In the genomic region with DNA sequence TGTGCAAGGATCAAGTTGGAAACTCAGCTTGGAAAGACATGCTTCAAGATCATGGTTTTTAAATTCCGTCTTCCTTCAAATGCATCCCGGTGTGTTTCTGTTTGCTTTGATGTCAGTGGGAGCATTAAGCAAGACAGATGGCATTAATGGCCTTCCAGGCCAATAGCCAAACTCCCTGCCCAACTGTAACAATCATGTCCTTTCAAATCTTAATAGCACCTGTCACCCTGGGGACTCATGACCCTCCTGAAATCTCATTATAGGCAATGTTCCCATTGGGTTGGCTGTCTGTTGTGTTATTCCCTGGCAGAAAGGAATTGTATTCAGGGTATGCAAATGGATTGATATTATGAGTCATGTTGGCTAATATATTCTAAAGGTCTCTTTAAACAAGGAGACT, we compare ENCODE assay signal across 18 mouse cellular contexts. TPM values are rescaled to one million over a fixed set of nuclear protein-coding genes. Genes with fewer than 3 reads are reported as not detected.
DNase-seq lines count a peak whose midpoint lies in the region; ATAC-seq lines count a peak whose summit lies in the region.
"Had no signal": no experiment of that assay in that cellular context is flagged by ENCODE, and none has a peak within 500 bp of the region (broad histone marks: within the 10 kb centered on the region; RNA-seq: fewer than 3 reads in every experiment).

No protein-coding gene starts in this region.

- no peaks in the 10 kb centered on the region for H3K27me3 ChIP-seq in neural tube, embryonic 11.5 days (ENCODE audit: control insufficient read depth, insufficient read depth, low read length)
- H3K27me3 ChIP-seq in hindbrain, embryonic 16.5 days (replicated peaks; ENCODE audit: control insufficient read depth, insufficient read depth, low read length): no peaks in the 10 kb centered on the region
- no peaks in the 10 kb centered on the region for H3K27me3 ChIP-seq in midbrain, embryonic 11.5 days (ENCODE audit: control insufficient read depth, insufficient read depth, low read length)
- H3K27me3 ChIP-seq: heart, embryonic 15.5 days; midbrain, embryonic 12.5 days had no signal

- no peak for ATAC-seq in neural tube, embryonic 11.5 days (ENCODE audit: insufficient read depth, low FRiP score, low TSS enrichment)
- ATAC-seq in hindbrain, embryonic 16.5 days: 0 out of 2 replicates have a peak, but pooled peaks have one; percentile 23
- ATAC-seq in midbrain, embryonic 11.5 days (ENCODE audit: low FRiP score): no peak
- ATAC-seq: CD4-positive, CD25-positive, alpha-beta regulatory T cell, adult 4 months; inflammation-experienced regulatory T-cells, adult 6 months; liver, postnatal 0 days had no signal

- no peak overlapping the region for H3K27ac ChIP-seq in neural tube, embryonic 11.5 days (ENCODE audit: low read depth, low read length)
- H3K27ac ChIP-seq in hindbrain, embryonic 16.5 days (ENCODE audit: low read depth, low read length): no peak overlapping the region
- H3K27ac ChIP-seq in midbrain, embryonic 11.5 days (ENCODE audit: low read depth, low read length): no peak overlapping the region
- H3K27ac ChIP-seq: heart, embryonic 15.5 days; layer of hippocampus, adult 2 months; left cerebral cortex, adult 2 months; midbrain, embryonic 12.5 days had no signal

- no peaks in the 10 kb centered on the region for H3K36me3 ChIP-seq in neural tube, embryonic 11.5 days (ENCODE audit: control insufficient read depth, insufficient read depth, low read length)
- no peaks in the 10 kb centered on the region for H3K36me3 ChIP-seq in hindbrain, embryonic 16.5 days (ENCODE audit: control insufficient read depth, insufficient read depth, low read length)
- no peaks in the 10 kb centered on the region for H3K36me3 ChIP-seq in midbrain, embryonic 11.5 days (ENCODE audit: control insufficient read depth, insufficient read depth, low read length)
- H3K36me3 ChIP-seq: heart, embryonic 15.5 days; midbrain, embryonic 12.5 days had no signal

- H3K9me3 ChIP-seq in neural tube, embryonic 11.5 days (ENCODE audit: control insufficient read depth, low read length): no peaks in the 10 kb centered on the region
- H3K9me3 ChIP-seq in hindbrain, embryonic 16.5 days (ENCODE audit: control insufficient read depth, low read length): no peaks in the 10 kb centered on the region
- no peaks in the 10 kb centered on the region for H3K9me3 ChIP-seq in midbrain, embryonic 11.5 days (ENCODE audit: control insufficient read depth, low read length)
- H3K9me3 ChIP-seq: heart, embryonic 15.5 days; midbrain, embryonic 12.5 days had no signal

- WGBS in neural tube, embryonic 11.5 days: 41% methylated on average over 2 of the region's 2 CpGs
- WGBS in hindbrain, embryonic 16.5 days: 30% methylated on average over 2 of the region's 2 CpGs
- WGBS in midbrain, embryonic 11.5 days: 74% methylated on average over 2 of the region's 2 CpGs

- peak; percentile 13 for DNase-seq in neural tube, embryonic 11.5 days (ENCODE audit: low spot score)
- DNase-seq in neural tube, embryonic 10.5 days (ENCODE audit: extremely low spot score, low spot score): no peak
- DNase-seq in cerebellum, adult 8-10 months: peak; percentile 6
- no peak for DNase-seq in layer of hippocampus, postnatal 14 days (ENCODE audit: low spot score in 2 of 2)
- no peak for DNase-seq in midbrain, embryonic 11.5 days (ENCODE audit: low spot score, missing footprints)
- no peak for DNase-seq in right cerebral cortex, adult 2 months (ENCODE audit: low spot score in 2 of 2)
- DNase-seq: adrenal gland, postnatal 10 days; liver, postnatal 0 days; lung, postnatal 36 days had no signal

- H3K4me2 ChIP-seq in neural tube, embryonic 11.5 days (ENCODE audit: low read depth): no peak overlapping the region
- H3K4me2 ChIP-seq in hindbrain, embryonic 16.5 days (ENCODE audit: low read length): no peak overlapping the region
- H3K4me2 ChIP-seq in midbrain, embryonic 11.5 days: no peak overlapping the region
- H3K4me2 ChIP-seq: heart, embryonic 15.5 days; midbrain, embryonic 12.5 days had no signal

- H3K4me1 ChIP-seq in neural tube, embryonic 11.5 days (ENCODE audit: control insufficient read depth, insufficient read depth, low read length): no peaks in the 10 kb centered on the region
- no peaks in the 10 kb centered on the region; the same call in 1 of the 2 replicates for H3K4me1 ChIP-seq in hindbrain, embryonic 16.5 days (ENCODE audit: control insufficient read depth, insufficient read depth, low read depth, low read length)
- H3K4me1 ChIP-seq in midbrain, embryonic 11.5 days (ENCODE audit: control insufficient read depth, insufficient read depth, low read length): no peaks in the 10 kb centered on the region
- H3K4me1 ChIP-seq: heart, embryonic 15.5 days had no signal

- H3K4me3 ChIP-seq in neural tube, embryonic 11.5 days (ENCODE audit: low read depth, low read length): no peak overlapping the region
- H3K4me3 ChIP-seq in hindbrain, embryonic 16.5 days (ENCODE audit: low read length): no peak overlapping the region
- no peak overlapping the region for H3K4me3 ChIP-seq in midbrain, embryonic 11.5 days (ENCODE audit: low read depth, low read length)
- H3K4me3 ChIP-seq: heart, embryonic 15.5 days; layer of hippocampus, adult 2 months; left cerebral cortex, adult 2 months; midbrain, embryonic 12.5 days had no signal

- no peak overlapping the region for H3K9ac ChIP-seq in neural tube, embryonic 11.5 days (ENCODE audit: low read length)
- no peak overlapping the region for H3K9ac ChIP-seq in hindbrain, embryonic 16.5 days (ENCODE audit: low read depth, low read length)
- no peak overlapping the region for H3K9ac ChIP-seq in midbrain, embryonic 11.5 days (ENCODE audit: low read length)
- H3K9ac ChIP-seq: heart, embryonic 15.5 days; liver, postnatal 0 days; midbrain, embryonic 12.5 days had no signal

RNA-seq across cellular contexts. Expression of gene Myo16, which starts 30.3 kb away (rescaled TPM):
- polyA plus RNA-seq in neural tube, embryonic 11.5 days (2014; fragmentation: Nextera tagmentation; extraction: Ambion mirVana): 1.8 and 2.5 TPM in 2 replicates
- 4.6 and 6.1 TPM in 2 replicates for polyA plus RNA-seq in hindbrain, embryonic 16.5 days (2015; fragmentation: Nextera tagmentation; extraction: Ambion mirVana)
- total RNA-seq in layer of hippocampus, postnatal 14 days (2021): 10 to 100 TPM; 50.5 to 51.3 TPM
- 2.7 and 3.0 TPM in 2 replicates for polyA plus RNA-seq in midbrain, embryonic 11.5 days (2014; fragmentation: Nextera tagmentation; extraction: Ambion mirVana)
- total RNA-seq: MEL had no signal
- polyA plus RNA-seq: CD4-positive, CD25-positive, alpha-beta regulatory T cell, adult 4 months; inflammation-experienced regulatory T-cells, adult 6 months; small intestine, adult 2 months had no signal

Comparison
In these comparisons a context has a peak if more than half of its experiments do, and no peak if none do; other contexts are left out.
1. DNase-seq: peak in neural tube, embryonic 11.5 days (single experiment) and cerebellum, adult 8-10 months (single experiment); none in neural tube, embryonic 10.5 days (single experiment), layer of hippocampus, postnatal 14 days (0 of 2), midbrain, embryonic 11.5 days (single experiment) and right cerebral cortex, adult 2 months (0 of 2).